10 mouse cellular contexts compared by ENCODE assay signal in the genomic region with DNA sequence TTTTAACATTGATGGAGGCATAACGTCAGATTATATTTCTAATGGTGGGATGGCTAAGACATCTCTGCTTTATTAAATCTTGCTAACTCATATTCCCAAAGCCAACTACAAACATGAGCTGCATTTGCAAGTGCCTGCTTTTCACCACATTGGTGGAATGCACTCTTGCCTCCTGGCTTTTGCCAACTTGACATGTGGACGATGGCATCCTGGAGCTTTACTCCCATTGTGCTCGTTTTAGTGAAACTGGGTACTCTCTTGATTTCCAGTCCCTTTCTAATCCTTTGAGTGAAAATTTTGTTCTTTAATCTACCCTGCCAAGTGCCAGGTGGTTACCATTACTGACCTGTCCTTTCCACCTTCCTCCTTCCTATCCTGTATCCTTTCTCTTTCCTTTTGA.
A peak's percentile ranks its signal among the peaks of the same experiment; 100 is the strongest.
DNase-seq lines count a peak whose midpoint lies in the region.
"Had no signal": no experiment of that assay in that cellular context is flagged by ENCODE, and none has a peak within 500 bp of the region (broad histone marks: within the 10 kb centered on the region; RNA-seq: fewer than 3 reads in every experiment).

No protein-coding gene starts in this region.

- DNase-seq in cerebellum, postnatal 10 days: peak; percentile 36 to 66
- no peak for DNase-seq in cerebellum, adult 9-11 months
- DNase-seq in cerebellum, postnatal 25 days: peak; percentile 39 to 57
- DNase-seq in cerebellum, postnatal 4 days (ENCODE audit: low spot score in 2 of 2): no peak
- DNase-seq: adrenal gland, adult 2 months; adrenal gland, postnatal 10 days; adrenal gland, postnatal 25 days; cerebellum, adult 8-10 months; embryo, embryonic 11 days; gastrocnemius, adult 2 months had no signal

Comparison
In these comparisons a context has a peak if more than half of its experiments do, and no peak if none do; other contexts are left out.
1. DNase-seq: peak in cerebellum, postnatal 10 days (2 of 2) and cerebellum, postnatal 25 days (2 of 2); none in cerebellum, adult 9-11 months (single experiment) and cerebellum, postnatal 4 days (0 of 2).